Mouse (Mus musculus) erythroblast, embryonic 14.5 days (primary cell): ENCODE results near the gene Secisbp2l.

Source experiments
- GATA1 ChIP-seq: IDR thresholded peaks from 2 replicates; pipeline ENCODE4 v1.6.1; 2012; ENCODE audit warnings: low read length, inconsistent platforms, mixed read lengths
- TAL1 ChIP-seq: IDR thresholded peaks from 3 replicates; pipeline ENCODE4 v1.6.1; 2012; ENCODE audit warnings: low read length, inconsistent platforms, mixed read lengths

GRCm38 (mm10) chr2:125764531-125764930 lies 18.1 kb downstream of the Secisbp2l start:
- TF ChIP-seq TAL1 (no peak), GATA1 (no peak)
